Comparison of ENCODE assay signal across 8 mouse cellular contexts in genomic region chr11:97995564-97996288, GRCm38 (mm10). TPM values are rescaled to one million over a fixed set of nuclear protein-coding genes. Genes with fewer than 3 reads are reported as not detected.
A peak's percentile ranks its signal among the peaks of the same experiment; 100 is the strongest.
DNase-seq lines count a peak whose midpoint lies in the region; ATAC-seq lines count a peak whose summit lies in the region.

Gene Arl5c, minus strand, starts transcription at chr11:97996181.

- peak within 1 kb of the TSS; percentile 66; the same call in 1 of the 2 replicates for H3K27ac ChIP-seq in embryonic facial prominence, embryonic 15.5 days (replicated peaks)
- no peak within 1 kb of the TSS for H3K27ac ChIP-seq in liver, embryonic 12.5 days

- peak; percentile 28 for DNase-seq in right cerebral cortex, postnatal 25 days
- DNase-seq in right cerebral cortex, adult 2 months (ENCODE audit: low spot score in 2 of 2): no peak
- DNase-seq in naive thymus-derived CD4-positive, alpha-beta T cell, adult 2 months (ENCODE audit: low read depth): peak; percentile 87
- peak; percentile 84 to 85 for DNase-seq in thymus, postnatal 36 days

- no peaks in the 10 kb centered on the region for H3K36me3 ChIP-seq in embryonic facial prominence, embryonic 15.5 days
- no peaks in the 10 kb centered on the region for H3K36me3 ChIP-seq in liver, embryonic 12.5 days

- no peaks in the 10 kb centered on the region for H3K9me3 ChIP-seq in embryonic facial prominence, embryonic 15.5 days (replicated peaks)
- no peaks in the 10 kb centered on the region for H3K9me3 ChIP-seq in liver, embryonic 12.5 days (replicated peaks)

- H3K4me3 ChIP-seq in embryonic facial prominence, embryonic 15.5 days (replicated peaks): peak within 1 kb of the TSS; percentile 56
- H3K4me3 ChIP-seq in liver, embryonic 12.5 days: peak within 1 kb of the TSS; percentile 52

- ATAC-seq in embryonic facial prominence, embryonic 15.5 days (ENCODE audit: insufficient number of reproducible peaks, low FRiP score, low TSS enrichment, low read depth): peak; percentile 43; the same call in 1 of the 2 replicates
- ATAC-seq in hematopoietic stem cell, adult 5-6 weeks (replicated peaks in 1 of 2; ENCODE audit: insufficient read depth in 1 of 2, low FRiP score in 2 of 2, low TSS enrichment in 1 of 2, low read depth in 1 of 2, poor library complexity in 2 of 2, severe bottlenecking in 2 of 2): peak; percentile 34 to 51; a peak in 3 of 4 replicates
- peak; percentile 36; the same call in 1 of the 2 replicates for ATAC-seq in liver, embryonic 12.5 days
- ATAC-seq in erythroid progenitor cell, adult 5-6 weeks (replicated peaks; ENCODE audit: low FRiP score, poor library complexity, severe bottlenecking): no peak

- peak within 1 kb of the TSS; percentile 93 for H3K4me2 ChIP-seq in embryonic facial prominence, embryonic 15.5 days (replicated peaks)
- H3K4me2 ChIP-seq in liver, embryonic 12.5 days: peak within 1 kb of the TSS; percentile 78

- 1% methylated on average over 25 of the region's 26 CpGs for WGBS in embryonic facial prominence, embryonic 15.5 days
- 1% methylated on average over 26 of the region's 26 CpGs for WGBS in liver, embryonic 12.5 days (ENCODE audit: insufficient replicate concordance)

- no peaks in the 10 kb centered on the region for H3K27me3 ChIP-seq in embryonic facial prominence, embryonic 15.5 days
- H3K27me3 ChIP-seq in liver, embryonic 12.5 days (replicated peaks): peaks cover 70% of the 10 kb centered on the region

- peak within 1 kb of the TSS; percentile 39 for H3K9ac ChIP-seq in embryonic facial prominence, embryonic 15.5 days
- peak within 1 kb of the TSS; percentile 55 for H3K9ac ChIP-seq in liver, embryonic 12.5 days

- H3K4me1 ChIP-seq in embryonic facial prominence, embryonic 15.5 days: peaks cover 33% of the 10 kb centered on the region
- peaks cover 47% of the 10 kb centered on the region for H3K4me1 ChIP-seq in liver, embryonic 12.5 days

RNA-seq across cellular contexts. Expression of gene Arl5c, which starts in this region (rescaled TPM):
- 13.0 and 14.7 TPM in 2 replicates for polyA plus RNA-seq in embryonic facial prominence, embryonic 15.5 days (2015; fragmentation: Nextera tagmentation; extraction: Ambion mirVana)
- 1.3 and 3.2 TPM in 2 replicates for total RNA-seq in hematopoietic stem cell, adult 5-6 weeks (2017)
- polyA plus RNA-seq in liver, embryonic 12.5 days (2016; fragmentation: Nextera tagmentation; extraction: Ambion mirVana): 15.6 and 17.1 TPM in 2 replicates
- total RNA-seq in erythroid progenitor cell, adult 5-6 weeks (2015; ENCODE audit: low replicate concordance): 8.8 and 24.5 TPM in 2 replicates
- total RNA-seq in erythroid progenitor cell, adult 5-6 weeks (2017; ENCODE audit: low replicate concordance): 9.6 and 17.5 TPM in 2 replicates

Comparison
In these comparisons a context has a peak if more than half of its experiments do, and no peak if none do; other contexts are left out.
1. DNase-seq: peak in right cerebral cortex, postnatal 25 days (single experiment), naive thymus-derived CD4-positive, alpha-beta T cell, adult 2 months (single experiment) and thymus, postnatal 36 days (2 of 2); none in right cerebral cortex, adult 2 months (0 of 2).